Mouse (Mus musculus) bone marrow macrophage, adult 2 months (primary cell): Measurements from ENCODE around the gene Dnaic2.

Experiments
- CTCF ChIP-seq: IDR thresholded peaks from 2 replicates; pipeline ENCODE4 v1.5.1; 2012; ENCODE audit warnings: low read depth, mild to moderate bottlenecking, low read length, moderate library complexity
- POLR2A ChIP-seq: IDR thresholded peaks from 2 replicates; pipeline ENCODE4 v1.6.1; 2012; ENCODE audit warnings: mild to moderate bottlenecking, low read depth, low read length, borderline replicate concordance

DNA sequence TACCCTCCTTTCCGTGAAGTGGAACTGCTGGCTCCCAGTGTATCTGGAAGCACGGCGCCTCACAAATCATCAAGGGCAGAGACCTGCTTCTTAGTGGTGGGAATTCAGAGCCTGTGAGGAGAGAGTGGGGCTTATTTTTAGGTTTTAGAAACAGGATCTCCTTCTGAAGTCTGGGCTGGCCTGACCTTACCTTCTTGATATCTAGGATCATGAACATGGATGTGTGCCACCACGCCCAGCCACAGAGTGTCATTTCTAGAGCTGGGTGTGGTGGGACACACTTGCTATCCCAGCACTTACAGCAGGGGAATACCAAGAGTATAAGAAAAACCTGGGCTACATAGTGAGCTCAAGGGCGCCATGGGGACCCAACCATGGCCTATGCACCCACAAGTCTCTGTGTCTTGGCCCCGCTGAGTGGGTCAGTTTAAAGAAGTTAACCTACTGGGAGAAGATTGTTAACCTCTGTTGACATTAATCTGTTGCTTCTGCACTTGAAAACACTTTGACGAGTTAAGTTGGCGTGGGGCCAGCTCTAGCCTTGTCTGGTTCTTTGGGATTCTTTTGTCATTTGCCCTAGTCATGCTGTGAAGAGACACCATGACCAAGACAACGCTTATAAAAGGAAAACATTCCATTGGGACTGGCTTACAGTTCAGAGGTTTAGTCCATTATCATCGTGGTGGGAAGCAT, 44.0 kb upstream of the Dnaic2 start:
- TF ChIP-seq CTCF (no peak), POLR2A (no peak)
